Mouse (Mus musculus) left cerebral cortex, adult 11 months (tissue): ENCODE results near the gene Suox.
"Not testable (repeated sequence)": the region's sequence is repeated elsewhere in the genome, so short reads cannot be mapped to it uniquely, and the experiment has no call there.

Experiments used
- DNase-seq: peaks from one replicate; pipeline ENCODE4 v3.0.0; 2022; ENCODE audit warnings: low spot score

The Suox gene

DNA sequence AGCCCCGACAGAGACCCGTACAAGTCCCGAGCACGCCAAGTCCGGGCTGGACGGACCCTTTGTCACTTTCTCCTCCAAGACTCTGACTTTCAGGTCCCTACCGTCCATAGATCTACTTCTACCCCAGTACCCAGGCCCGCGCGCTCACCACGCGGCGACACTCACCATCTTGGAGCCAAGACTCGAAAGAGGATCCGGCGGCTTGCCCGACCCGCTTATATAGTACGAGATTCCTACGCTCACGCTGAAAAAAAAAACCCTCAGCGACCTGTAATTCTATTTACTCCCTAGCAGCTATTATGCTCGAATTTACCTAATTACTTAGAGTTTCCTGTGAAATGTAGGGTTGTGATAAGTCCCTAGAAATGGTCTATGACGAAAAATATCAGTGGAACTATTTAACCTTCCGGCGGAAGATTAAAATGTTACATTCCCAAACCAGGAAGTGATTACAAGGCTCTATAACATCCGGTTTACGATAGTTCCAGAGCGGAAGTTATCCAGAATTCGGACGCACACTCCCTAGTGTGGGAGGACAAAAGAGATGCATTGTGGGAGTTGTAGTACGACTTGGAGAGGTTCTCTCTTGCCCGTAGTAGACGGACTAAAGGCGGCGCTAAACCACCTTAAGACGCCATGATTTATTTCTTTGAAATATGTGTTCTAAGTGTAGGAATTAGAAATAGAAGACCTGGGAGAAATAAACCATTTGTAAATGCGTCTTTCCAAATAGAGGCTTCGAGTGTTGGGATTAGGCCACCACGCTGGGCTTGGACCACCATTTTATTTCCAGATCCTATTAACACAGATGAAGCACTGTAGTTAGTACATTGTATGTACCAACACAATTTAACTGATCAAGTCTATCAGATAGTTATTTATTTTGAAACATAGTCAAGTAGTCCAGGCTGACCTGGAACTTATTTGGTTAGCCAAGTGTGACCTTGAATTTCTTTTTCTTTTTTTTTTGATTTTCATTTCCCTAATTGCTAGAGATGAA is 47.3 kb downstream of the Suox start, which contains the start of gene Rps26:
TSS of gene Rps26 (minus strand) at position 437 of the 1,000 bp plus-strand sequence.
- DNase-seq: peak; percentile 95

DNA sequence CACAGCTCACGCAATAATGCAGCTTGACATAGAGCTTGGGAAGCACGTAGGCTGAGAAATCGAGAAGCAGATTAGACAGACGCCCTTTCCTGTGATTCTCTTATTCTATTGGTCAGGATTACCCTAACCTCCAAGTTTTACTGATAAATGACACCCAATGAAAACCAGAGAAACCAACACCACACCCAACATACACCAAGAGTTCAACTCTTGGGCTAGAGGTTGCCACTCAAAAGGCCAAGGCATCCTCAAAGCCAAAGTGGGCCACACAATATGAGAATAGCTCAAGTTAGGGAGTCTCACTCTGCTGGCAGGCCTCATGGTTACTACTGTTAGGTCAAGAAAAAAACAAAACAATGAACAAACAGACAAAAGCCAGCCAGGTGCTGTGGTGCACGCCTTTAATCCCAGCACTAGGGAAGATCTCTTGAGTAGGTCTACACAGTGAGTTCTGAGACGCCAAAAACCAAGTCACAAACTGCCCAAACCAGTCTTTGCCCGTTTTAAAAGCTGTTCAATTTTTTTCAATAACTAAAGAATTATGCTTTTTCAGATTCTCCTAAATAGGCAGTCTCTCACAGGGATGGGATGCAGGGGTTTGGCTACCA is 48.5 kb downstream of the Suox start:
- DNase-seq: no peak

- not testable (repeated sequence) for DNase-seq
Observed at GRCm38 (mm10) chr10:128623106-128623613, 50.7 kb downstream of the Suox start.

- DNase-seq: no peak
Observed at GRCm38 (mm10) chr10:128622702-128623101, 51.2 kb downstream of the Suox start.

DNA sequence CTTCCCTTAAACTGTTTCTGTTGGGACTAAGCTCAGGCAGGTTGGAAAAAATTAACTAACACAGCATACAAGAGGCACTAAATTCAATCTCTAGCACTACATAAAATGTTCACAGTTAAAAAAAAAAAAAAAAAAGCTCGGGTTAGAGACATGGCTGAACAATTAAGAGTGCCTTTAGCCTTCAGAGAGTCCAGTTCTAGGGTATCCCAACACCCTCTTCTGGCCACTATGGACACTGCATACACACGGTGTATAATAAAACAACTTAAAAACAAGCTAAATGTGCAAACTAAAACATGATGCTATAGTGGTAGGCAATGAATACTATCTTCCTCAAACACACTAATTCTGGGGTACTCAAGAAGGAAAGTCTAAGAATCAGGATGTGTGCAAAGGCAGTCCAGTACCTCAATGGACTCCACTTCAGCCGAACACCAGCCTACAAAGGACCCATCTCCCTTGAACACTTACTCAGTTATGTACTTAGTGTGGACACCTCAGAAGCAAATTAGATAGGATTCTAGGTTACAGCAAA is 51.8 kb downstream of the Suox start:
- no peak for DNase-seq

- DNase-seq: no peak
Observed at GRCm38 (mm10) chr10:128620241-128620640, 53.6 kb downstream of the Suox start.
